Mouse (Mus musculus) embryo, embryonic 9.5 days (tissue): ENCODE data around the gene Uimc1.
"Not testable (repeated sequence)": the region's sequence is repeated elsewhere in the genome, so short reads cannot be mapped to it uniquely, and the experiment has no call there.

Experiments
- DNase-seq: peaks from one replicate; pipeline ENCODE4 v3.0.0-alpha.2; 2017; ENCODE audit errors: extremely low spot score

The Uimc1 gene

GRCm38 (mm10) chr13:55099726-55100478 is at the start of gene Uimc1:
Uimc1 (minus strand) TSS chr13:55100300.
- DNase-seq, result peak; percentile 94

- DNase-seq, result no peak
Observed at GRCm38 (mm10) chr13:55140271-55140670, 40.2 kb upstream of the Uimc1 start.

- DNase-seq, result peak; percentile 18
Observed at GRCm38 (mm10) chr13:55135382-55135781, 35.3 kb upstream of the Uimc1 start.

DNA sequence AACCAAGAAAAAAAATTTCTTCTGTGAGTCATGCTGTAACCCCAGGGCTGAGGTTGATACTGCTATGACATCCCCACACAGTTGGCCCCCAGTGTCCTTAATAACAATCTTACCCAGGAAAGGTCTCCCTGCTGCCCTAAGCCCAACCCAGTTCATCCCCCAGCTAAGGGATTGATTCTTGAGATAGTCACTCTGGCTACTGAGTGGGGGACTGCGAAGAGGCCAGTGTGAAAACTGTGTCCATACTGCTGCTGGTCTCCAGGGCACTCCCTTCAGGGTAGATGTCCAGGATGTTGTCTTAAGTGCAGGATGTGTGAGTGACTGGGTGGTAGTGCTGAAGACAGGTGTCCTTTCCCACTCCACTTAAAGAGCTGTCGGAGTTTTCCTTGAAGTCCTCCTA is 33.3 kb upstream of the Uimc1 start, which contains the start of gene Gm17617:
Gene Gm17617 (minus strand): TSS at position 101 of the 400 bp plus-strand sequence.
- DNase-seq, result no peak

GRCm38 (mm10) chr13:55124903-55125302 is 24.8 kb upstream of the Uimc1 start:
- DNase-seq, result no peak

DNA sequence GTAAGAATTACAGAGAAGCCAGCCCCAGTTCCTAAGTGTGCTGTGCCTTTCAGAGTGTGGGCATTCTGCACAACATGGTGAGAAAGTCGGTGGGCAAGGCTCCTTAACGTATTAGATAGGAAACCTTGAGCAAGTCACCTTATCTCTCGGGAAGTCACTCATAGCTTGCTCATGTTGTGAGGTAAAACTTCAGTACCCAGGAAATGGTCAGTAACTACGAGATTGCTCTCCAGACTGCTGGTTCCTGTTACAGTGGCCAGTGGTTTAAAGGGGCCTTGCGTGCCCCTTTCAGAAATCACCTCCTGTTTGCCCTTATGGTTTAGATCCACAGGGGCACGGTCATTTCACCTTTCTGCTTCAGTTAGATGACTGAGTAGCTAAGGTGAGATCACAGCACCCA is 14.3 kb upstream of the Uimc1 start:
- DNase-seq, result no peak

- no peak for DNase-seq
Observed at GRCm38 (mm10) chr13:55107694-55108093, 7.6 kb upstream of the Uimc1 start.

DNA sequence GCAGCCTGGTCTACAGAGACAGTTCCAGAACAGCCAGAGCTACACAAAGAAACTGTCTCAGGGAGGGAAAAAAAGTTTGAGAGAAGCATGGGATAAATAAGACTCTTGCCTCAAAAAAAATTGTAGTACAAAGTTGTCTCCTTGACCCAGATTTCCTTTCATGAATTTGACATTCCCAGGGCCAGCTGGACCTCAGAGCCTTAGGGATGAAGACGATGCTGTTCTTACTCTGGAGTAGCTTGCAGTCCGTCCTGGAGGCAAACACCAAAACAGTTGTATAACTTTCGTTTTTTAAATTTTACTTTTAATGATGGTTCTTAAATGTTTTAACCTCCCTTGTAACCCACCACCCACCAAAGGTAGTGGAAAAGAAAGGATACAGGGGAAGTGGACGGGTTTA is 7.0 kb upstream of the Uimc1 start:
- no peak for DNase-seq

DNA sequence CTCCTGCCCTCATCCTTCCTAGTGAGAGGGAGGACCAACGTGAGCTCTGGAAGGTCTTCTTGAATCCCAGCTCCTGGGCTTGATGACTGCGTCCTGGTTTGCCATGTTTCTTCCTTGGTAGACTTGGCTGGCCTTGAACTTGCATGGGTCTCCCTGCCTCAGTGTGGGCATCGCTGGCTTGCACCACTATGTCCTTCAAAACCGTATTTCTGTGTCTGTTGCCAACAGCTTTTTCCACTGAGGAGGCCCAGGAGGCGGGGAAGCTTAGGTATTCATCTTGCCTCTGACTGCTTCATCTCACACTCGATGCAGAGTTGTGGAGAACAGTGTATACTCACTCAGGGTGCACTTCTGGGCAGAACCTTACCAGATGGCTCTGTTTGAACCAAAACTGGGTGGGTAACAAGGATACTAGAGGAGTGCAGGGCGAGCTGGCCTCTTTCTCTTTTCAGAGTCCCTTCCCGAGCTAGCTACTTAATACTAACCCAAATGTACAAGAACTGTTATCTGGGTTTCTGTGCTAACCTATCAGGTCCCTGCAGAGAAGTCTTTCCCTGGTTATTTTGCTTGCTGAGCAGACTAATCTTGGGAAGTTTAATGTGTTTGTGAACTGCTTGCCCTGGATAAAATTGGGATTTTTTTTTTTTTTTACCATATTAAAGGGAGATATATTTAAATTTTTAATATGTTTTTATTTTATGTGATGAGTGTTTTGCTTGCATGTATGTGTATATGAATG is 6.0 kb upstream of the Uimc1 start:
- peak; percentile 8 for DNase-seq

DNA sequence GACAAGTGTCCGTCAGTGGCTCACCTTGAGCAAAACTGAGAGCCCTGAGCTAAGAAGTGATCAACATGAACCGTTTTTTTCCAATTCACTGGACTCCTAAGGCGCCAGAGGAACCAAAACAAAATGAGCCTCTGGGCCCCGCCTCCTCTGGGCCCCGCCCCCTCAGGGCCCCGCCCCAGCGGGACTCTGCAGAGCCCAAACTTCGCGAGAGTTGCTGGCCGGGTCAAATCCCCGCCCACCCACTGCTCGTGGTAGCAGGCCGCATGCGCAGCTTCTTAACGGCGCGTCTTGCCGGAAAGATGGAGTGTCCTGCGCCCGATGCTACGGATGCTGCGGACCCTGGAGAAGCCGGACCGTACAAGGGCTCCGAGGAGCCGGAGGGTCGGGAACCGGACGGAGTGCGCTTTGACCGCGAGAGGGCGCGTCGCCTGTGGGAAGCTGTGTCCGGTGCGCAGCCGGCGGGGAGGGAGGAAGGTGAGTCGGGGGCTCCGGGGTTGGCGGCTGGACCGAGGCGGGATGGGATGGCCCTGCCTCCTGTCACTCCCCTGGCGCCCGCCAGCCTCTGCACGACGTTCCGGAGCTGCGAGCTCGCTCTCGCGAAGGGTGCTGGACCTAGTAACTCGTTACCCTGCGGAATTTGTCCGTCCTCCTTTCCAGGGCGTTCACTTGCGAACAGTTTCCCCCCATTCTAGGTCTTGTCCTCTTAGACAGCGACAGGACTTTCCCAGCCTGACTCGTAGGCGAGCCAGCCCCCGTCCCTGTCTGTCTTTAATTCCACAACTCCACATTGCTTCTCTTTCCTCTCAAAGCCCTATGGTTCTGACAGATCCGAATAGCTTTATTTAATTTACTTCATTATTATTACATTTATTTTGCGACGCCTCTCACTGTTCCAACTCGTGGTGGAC is 5.2 kb upstream of the Uimc1 start, which contains the start of gene Zfp346:
Gene Zfp346 (plus strand): TSS at position 267 of the 908 bp plus-strand sequence.
- peak; percentile 97 for DNase-seq

GRCm38 (mm10) chr13:55103351-55103750 is 3.3 kb upstream of the Uimc1 start:
- no peak for DNase-seq

DNA sequence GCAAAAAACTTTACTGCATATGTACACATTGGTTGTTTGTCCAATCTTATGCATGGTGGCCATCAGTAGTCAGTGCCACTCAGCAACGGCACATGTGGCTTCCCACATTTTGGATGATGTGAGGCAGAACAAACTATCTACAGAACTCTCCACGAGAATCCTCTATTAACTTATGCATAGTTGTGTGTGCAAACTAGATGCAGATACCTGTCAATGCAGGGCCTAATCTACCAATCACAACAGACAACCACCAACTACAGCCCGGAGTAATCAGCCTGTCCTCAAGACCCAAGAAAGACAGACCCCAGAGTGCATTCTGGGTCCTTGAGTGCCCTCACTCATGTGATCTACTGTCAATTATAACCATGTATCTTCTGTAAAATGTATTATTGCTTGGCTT is 2.3 kb upstream of the Uimc1 start:
- no peak for DNase-seq

DNA sequence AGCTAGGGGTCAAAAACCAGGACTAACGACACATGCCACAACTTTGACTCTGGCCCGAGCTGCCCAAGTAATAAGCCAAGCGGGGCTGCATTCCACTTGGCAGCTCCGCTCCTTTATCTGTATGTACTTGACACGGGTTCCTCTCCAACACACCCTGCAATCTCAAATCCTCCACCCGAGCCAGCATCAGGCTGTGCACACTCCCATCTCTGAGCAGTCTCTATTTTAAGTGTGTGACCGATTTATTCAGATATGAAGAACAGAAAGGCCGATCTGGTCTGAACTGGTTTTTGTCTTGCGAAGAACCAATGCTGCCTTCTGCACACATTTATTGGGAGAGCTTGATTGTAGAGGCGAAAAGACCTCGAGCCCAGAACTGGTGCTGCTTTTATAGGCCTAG is 1.5 kb upstream of the Uimc1 start:
- no peak for DNase-seq

- DNase-seq, result no peak
Observed at GRCm38 (mm10) chr13:55099066-55099725, 904 bp downstream of the Uimc1 start.

DNA sequence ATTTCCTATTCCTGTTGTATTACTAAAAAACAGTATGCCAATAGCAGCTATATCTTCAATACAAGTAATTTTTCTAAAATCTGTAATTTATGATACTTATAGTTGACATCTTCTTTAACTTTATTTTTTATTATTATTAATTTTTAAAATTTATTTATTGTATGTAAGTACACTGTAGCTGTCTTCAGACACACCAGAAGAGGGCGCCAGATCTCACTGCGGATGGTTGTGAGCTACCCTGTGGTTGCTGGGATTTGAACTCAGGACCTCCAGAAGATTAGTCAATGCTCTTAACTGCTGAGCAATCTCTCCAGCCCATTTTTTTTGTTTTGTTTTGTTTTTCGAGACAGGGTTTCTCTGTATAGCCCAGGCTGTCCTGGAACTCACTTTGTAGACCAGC is 2.3 kb downstream of the Uimc1 start:
- DNase-seq, result not testable (repeated sequence)

DNA sequence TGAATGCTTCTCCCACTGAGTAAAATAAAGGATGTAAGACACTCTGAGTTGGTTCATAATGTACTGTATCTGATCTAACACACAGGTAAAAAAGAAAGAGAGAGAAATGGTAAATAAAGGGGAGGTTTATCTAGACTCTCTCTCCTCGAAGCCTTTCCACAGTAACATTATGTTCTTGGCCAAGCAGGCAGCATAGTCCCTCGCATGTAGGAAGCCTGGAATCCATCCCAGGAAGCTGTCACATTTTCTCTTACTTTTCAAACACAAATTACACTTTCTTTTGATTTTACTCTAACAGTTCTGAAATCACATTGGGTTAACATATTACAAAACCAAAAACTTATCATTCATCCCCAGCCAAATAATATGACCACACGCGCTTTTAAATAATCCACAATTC is 7.5 kb downstream of the Uimc1 start:
- no peak for DNase-seq

DNA sequence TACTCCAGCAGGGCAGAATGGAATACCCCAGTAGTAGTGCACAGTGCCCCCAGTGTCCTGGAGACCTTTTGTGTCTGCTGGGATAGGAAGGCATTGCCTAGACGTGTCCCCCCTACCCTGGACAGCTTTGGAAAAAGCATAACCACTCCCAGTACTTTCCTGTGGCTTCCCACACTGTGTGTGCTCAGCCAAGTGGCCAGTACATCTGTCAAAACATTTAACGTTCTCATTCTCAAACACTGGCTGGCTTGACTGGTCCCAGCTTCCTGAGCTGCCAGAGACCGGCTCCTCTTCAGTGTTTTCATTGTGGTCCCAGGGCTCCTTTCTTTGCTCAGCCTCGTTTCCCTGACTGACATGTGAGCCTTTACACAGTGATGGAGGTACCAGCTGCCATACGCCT is 24.5 kb downstream of the Uimc1 start:
- DNase-seq, result peak; percentile 5

DNA sequence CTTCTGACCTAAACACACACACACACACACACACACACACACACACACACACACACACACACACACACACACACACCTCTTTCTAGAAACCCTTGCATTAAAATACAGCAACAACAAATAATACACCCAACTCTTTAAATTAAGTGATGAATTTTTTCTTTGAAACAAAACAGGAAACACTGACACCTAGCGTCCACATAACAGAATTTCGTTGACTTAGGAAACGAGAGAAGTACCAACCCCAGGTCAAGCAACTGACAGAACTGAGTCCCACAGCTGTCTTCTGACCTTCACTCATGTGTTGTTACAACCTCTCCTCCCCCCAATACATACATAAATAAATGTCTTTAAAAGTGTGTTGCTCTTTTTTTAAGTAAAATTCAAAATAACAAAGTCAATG is 28.8 kb downstream of the Uimc1 start:
- DNase-seq, result peak; percentile 15

GRCm38 (mm10) chr13:55069719-55070118 is 30.4 kb downstream of the Uimc1 start:
- peak; percentile 7 for DNase-seq

- DNase-seq, result no peak
Observed at GRCm38 (mm10) chr13:55063276-55063675, 36.8 kb downstream of the Uimc1 start.

DNA sequence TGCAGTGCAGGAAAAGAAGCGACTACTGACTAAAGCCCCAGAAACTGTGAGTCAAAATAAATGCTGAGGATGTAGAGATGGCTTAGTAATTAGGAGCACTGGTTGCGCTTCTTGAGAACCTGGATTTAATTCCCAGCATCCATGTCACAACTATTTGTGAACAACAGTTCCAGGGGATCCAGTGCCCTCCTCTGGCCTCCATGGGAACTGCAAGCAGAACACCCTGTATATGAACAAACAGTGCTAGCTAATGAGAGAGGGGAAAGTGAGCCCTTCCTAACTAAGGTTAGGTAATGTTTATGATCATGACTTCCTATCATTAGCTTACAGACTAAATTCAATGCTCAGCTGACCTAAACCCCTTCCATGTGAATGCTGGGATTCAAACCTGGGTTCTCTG is 42.1 kb downstream of the Uimc1 start:
- DNase-seq, result peak; percentile 5
